Mouse (Mus musculus) pancreas, adult 10 weeks (tissue): ENCODE data around the gene Gm8104. TPM values are rescaled to one million over a fixed set of nuclear protein-coding genes. Genes with fewer than 3 reads are reported as not detected.

Experiments
- polyA plus RNA-seq: library from polyadenylated mRNA; stranded (reverse); fragments of 350-450 nt; fragmentation: Illumina TruSeq; extraction: RNeasy Lipid Tissue Mini Kit (QIAGEN cat#74804); gene quantifications from one replicate; pipeline ENCODE4 v1.2.3, GENCODE M21; 2015; ENCODE audit warnings: low read depth, low replicate concordance; ENCODE audit not compliant: insufficient read depth

The Gm8104 gene
- polyA plus RNA-seq, result not detected

GRCm38 (mm10) chr14:43100301-43100700, at the start of gene Gm8104:
TSS of gene Gm8104 (plus strand) at chr14:43100601.

DNA sequence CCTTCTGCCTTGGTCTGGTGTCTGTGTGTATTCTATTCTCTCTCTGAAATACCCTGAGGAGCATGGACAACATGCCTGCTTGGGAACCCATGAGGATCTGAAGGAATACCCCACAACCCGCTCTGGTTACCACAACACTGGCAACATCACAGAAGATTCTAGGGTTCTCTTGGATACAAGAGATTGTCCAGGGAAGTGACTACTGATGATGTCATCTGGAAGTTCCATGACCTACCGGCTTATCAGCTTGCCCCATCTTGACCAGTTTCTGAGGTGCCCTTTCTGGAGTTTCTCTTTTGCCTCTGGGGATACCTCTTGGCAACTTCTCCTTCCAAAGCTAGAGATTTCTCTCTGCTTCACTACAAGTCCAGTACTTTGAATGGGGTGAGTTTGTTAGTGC, 23.9 kb upstream of the Gm8104 start, which contains the start of gene Gm8094:
Gm8094 (minus strand) TSS at position 101 of the 400 bp plus-strand sequence.

Other genes with a start within 250 kb of the Gm8104 start
- not detected for gene Gm21977, start 247.1 kb upstream of the Gm8104 start, polyA plus RNA-seq
- not detected for gene Gm8082, start 107.0 kb upstream of the Gm8104 start, polyA plus RNA-seq
- gene Gm10376, start 85.0 kb upstream of the Gm8104 start, polyA plus RNA-seq, result not detected
- gene Gm8094, start 24.0 kb upstream of the Gm8104 start, polyA plus RNA-seq, result not detected
- not detected for gene Gm7233, start 79.3 kb downstream of the Gm8104 start, polyA plus RNA-seq
- gene Gm8122, start 134.7 kb downstream of the Gm8104 start, polyA plus RNA-seq, result not detected
- not detected for gene Gm8126, start 158.0 kb downstream of the Gm8104 start, polyA plus RNA-seq
- gene Gm9732, start 174.4 kb downstream of the Gm8104 start, polyA plus RNA-seq, result not detected
- gene Gm8127, start 193.2 kb downstream of the Gm8104 start, polyA plus RNA-seq, result not detected
- not detected for gene 1700001F09Rik, start 247.2 kb downstream of the Gm8104 start, polyA plus RNA-seq